Mouse (Mus musculus) hematopoietic stem cell, adult 5-6 weeks (primary cell): ENCODE measurements around the gene Rnf145. TPM values are rescaled to one million over a fixed set of nuclear protein-coding genes. Genes with fewer than 3 reads are reported as not detected.

Source experiments
- ATAC-seq, 2 experiments: fragments of 125-278 bp in 1 of 2; replicated peaks in 1 of 2; 2 replicates each; pipeline ENCODE4 v1.8.0; 2016 to 2017; ENCODE audit warnings: inconsistent platforms in 2 of 2, mild to moderate bottlenecking in 2 of 2, moderate number of reproducible peaks in 2 of 2, low read depth in 1 of 2, moderate TSS enrichment in 1 of 2; ENCODE audit not compliant: low FRiP score in 2 of 2, poor library complexity in 2 of 2, severe bottlenecking in 2 of 2, insufficient read depth in 1 of 2, low TSS enrichment in 1 of 2
- total RNA-seq: library from RNA; stranded (forward); fragments of 172-1452, 232-1000 nt; gene quantifications from 2 replicates; pipeline ENCODE4 v1.2.3, GENCODE M21; 2017

The Rnf145 gene
- 44.7 and 46.5 TPM in 2 replicates for total RNA-seq

DNA sequence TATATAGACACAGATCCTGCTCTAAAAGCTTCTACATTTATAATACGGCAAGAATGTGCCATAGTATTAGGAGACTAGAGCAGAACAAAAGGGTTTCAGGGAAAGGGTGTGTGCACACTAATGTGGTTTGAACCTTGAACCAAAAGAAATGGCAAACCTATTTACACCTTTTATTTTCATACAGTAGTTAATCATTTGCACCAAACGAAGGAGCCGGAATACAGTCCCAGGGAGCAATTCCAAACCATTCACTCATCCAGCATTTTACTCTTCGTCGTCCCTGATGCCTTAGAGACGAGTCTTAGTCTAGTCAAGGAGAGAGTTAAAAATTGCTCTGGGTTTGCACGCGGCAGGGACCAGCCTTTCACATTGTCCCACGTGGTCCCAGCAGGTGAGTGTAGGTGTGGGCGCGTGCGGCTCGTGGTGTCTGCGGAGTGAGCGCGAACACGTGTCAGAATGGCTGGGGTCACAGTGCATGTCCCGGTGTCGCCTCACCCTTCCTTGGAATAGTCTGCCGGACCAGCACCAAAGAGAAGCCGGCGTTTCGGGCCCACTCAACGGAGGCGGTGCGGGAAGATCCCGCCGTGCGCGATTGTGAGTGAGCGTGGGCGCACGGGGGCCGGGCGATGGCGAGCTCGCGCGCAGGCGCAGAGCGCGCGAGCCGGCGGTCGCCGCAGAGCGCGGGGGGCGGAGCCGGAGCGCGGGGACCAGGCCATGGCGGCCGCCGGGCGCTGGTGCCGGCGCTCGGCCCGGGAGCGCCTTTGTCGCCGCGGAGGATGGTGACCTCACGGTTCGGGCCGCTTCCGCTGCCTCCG is at the start of gene Rnf145:
TSS of gene Rnf145 (plus strand) at position 684 of the 815 bp plus-strand sequence.
- ATAC-seq = peak; percentile 25 to 36

DNA sequence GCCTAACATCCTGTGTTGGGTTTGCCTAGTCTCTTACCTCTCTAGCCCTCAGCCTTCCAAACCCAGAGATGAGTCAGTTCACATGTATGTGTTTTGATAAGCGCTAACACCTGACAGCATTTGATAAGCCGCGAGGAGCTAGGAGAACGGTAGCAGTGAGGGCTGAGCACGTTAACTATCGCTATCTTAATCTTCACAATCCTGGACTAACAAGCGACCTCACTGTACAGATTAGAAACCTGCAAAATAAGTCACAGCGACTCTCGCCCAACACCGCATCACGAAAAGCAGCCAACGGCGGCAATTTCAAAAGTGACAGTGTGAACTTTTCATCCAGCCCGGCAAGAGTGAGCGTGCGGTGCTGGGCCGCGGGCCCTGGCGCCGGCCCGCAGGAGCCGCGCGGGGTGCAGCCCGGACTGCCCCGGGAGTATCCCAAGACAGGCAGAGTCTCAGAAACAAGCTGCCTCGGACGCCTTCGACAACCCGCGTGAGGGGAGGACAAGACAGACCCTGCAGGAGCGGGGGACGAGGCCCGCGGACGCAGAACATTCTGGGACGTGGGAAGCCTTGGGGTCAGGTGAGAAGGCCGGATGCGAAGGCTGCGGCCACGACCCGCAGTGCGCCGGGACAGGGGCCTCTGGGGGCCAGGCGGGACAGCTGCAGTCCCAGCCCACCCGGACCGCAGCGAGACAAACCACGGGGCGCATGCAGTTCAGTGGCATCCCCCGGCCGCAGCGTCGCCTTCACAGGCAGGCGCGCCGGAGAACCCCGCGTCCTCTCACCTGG is 48.9 kb upstream of the Rnf145 start:
- ATAC-seq = peak in 1 of 2 experiments; percentile 5; a peak in 2 of 4 replicates

DNA sequence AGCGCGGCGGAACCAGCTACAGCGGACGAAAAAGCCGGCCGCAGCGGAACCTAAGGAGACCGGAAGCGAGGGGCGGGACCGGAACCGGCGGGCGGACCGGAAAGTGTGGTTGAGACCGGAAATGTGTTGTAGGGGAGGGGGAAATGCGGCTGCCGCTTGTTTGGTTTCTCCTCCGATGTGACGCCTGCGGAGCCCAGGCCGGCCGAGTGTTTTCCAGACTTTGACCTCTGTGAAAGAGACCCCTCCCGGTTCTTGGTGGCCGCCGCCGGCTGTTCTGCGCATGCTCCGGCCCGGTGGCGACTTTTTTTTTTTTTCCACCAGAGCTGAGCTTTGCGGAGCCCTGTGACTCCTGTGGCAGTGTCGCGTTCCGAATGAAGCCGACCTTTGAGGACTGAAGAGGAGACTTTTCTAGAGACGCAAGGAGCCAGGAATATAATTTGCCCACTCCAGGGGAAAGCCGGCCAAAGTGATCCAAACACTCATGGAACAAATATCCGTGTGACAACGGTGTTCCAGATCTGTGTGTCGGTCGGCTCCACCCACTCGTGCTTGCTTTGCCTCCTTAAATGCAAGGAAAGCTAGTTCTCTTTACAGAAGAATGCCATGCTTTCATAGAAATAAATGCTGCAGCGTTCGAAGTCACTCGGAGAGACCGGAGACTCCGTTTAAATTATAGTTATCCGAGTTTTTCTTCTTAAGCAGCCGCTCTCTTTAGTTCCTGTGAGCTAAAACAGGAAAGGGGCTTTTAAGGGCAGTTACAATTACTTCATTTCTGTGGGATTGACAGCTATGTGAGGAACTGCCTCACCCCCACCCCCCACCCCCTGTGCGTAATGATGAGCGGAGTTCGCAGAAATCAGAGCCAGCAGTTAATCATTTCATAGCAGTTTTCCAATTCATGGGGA is 48.1 kb upstream of the Rnf145 start, which contains the start of gene Ublcp1:
TSS of gene Ublcp1 (minus strand) at position 67 of the 905 bp plus-strand sequence.
- peak; percentile 79 to 80 for ATAC-seq

DNA sequence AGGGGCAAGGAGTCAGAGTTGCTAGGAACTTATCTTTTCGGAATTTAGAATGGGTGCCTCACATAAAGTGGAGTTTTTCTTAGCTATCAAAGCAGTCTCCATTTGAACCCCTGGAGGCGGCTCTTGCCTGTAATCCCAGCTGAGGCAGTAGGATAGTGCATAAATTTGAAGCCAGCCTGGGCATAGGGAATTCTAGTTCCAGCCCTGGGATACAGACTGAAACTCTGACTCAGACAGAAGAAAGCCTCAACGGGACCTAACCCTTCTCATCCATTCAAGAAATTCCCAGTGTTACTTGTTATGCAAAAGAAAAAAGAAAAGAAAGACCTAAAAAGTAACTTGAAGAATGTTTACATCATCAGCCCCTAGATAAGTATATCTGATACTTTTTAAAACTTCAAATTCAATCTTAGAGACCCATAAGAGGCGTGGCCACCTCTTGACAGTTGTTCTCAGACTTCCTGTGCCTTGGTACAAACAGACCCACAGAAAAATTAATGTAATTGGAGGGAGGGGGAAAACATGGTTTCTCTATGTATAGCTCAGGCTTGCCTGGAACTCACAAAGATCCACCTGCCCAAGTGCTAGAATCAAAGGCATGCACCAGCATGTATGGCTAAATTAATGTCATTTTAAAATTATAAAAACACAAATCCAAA is 47.3 kb upstream of the Rnf145 start:
- ATAC-seq = no peak

DNA sequence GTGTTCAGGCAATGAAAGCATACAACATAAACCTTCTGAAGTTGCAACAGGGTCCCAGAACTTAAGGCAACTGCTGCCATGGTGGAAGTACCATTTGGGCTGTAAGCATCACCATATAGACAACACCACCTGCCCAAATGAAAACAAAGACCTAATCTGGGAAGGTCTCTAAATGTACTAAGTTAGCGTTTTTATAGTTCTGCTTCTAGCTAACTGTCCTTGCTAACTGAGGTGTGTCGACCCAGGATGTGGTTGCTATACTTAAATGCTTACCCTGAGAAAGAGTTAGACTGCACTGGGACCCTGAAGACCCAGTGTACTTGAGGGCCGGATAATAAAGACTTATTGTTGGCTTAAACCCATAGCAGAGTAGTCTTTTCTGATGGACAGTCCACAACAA is 43.3 kb upstream of the Rnf145 start:
- no peak for ATAC-seq

DNA sequence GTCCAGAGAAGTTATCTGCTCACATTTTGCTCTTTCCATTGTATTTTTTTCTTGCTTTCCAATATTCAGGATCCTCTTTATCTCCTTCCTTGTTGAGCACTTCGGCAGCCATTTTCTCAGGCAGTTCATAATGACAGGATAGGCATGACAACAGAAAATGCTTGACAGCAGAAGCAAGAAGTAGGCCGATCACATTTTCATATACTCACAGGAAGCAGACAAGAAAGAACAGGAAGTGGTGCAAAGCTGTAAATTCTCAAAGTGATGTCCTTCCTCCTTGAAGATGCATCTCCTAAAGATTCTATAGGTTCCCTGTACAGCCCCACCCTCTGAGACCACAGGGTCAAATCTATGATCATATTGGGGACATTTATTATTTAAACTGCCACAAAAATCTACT is 42.3 kb upstream of the Rnf145 start:
- ATAC-seq = peak; percentile 25 to 42; a peak in 1 of 4 replicates

DNA sequence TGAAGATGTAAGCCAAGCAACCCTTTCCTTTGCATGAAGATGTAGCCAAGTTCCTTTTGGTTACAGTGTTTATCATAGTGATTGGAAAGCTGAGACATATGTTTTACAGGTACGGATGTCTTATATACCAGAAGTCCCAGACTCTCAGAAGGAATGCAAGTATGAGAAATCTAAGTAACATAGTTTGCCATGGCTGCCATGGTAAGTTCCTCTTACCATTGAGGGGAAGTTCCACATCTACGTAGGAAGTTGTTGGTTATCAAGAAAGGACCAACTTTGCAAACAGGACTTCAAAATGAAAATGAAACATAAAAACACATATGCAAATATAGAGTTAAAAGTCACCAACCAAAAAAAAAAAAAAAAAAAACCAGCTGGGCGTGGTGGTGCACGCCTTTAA is 40.4 kb upstream of the Rnf145 start:
- 0 out of 4 replicates have a peak, but pooled peaks of 1 of the 2 experiments have one; percentile 37 for ATAC-seq

DNA sequence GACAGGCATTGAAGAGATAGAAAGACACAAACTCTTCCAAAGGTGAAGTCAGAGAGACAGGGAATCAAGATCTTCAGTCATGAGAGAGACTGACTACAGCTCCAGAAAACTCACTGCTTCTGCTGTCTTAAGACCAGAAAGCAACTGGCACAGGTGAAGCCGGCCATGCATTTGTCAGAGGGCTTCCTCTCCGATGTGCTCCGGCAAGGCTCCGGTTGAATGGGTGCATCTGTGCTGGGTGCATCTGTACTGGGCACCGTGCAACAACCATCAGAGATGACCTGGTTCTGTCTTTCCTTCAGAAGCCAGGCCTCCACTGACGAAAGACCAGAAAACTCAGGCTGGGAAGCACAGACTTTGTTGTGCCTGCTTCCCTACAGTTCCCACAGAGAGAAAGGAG is 38.5 kb upstream of the Rnf145 start:
- no peak for ATAC-seq

DNA sequence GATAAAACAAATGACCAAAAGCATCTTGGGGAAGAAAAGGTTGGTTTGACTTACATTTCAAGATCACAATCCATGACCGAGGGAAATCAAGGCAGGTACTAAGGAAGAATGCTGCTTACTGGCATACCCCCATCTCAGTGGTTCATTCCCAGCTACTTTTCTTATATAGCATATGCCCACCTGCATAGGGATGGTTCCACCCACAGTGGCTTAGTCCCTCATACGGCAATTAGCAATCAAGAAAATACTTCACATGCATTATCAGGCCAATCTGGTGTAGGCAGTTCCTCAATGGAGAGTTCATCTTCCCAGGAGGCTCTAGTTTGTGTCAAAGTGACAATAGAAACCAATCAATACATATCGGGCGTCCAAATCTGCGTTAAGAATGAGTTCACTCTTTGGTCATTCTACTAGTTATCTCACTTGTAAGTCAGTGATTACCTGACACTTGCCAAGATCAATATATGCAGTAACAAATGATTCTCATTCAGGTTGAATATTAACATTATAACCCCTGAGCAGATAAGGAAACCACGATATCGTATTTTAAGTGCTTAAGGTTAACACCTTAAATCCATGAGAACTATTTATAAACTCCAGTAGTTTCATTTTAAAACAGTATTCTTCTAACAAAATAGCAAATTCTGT is 33.6 kb upstream of the Rnf145 start:
- ATAC-seq = no peak

DNA sequence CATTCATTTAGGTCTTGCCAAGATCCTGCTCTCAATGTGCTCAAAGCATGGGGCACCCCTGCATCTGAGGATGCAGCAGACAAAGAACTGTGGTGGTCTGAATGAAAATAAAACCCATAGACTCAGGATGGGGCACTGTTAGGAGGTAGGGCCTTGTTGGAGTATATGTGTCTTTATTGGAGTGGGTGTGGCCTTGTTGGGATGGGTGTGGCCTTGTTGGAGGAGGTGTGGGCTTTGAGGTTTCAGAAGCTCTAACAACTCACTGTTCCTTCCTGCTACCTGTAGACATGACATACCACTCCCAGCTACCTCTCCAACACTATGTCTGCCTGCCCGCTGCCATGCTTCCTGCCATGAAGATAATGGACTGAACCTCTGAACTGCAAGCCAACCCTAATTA is 29.6 kb upstream of the Rnf145 start:
- ATAC-seq = no peak

DNA sequence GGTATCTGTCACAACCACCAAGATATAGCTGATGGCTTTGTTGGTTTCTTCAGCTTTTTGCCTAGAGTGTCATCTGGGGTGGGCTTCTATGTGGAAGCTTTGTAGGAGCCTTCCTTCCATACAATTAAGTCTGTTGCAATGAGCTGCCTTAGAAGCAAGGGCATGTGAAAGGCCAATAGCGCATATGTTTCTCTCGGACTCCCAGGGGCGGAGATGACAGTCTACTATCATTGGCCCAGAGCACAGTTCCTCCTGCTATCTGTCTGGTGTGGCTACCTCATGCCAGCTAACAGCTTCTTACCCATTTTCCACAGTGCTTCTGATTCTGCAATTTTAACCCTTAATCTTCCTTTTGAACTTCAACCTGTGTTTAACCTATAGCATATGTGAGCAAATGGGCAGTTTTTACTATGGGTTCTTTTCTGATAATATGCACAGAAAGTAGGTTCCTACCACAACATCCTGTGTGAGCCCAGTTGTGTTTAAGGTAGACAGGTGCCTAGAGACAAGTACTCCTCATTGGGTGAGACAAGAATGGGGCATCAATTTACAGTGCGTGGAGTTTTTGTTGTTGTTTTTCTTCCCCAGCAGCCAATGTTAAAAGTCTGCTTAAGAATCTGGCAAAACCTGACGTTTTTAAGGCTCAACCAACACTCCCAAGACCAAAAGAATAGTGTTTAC is 24.0 kb upstream of the Rnf145 start:
- ATAC-seq = no peak

DNA sequence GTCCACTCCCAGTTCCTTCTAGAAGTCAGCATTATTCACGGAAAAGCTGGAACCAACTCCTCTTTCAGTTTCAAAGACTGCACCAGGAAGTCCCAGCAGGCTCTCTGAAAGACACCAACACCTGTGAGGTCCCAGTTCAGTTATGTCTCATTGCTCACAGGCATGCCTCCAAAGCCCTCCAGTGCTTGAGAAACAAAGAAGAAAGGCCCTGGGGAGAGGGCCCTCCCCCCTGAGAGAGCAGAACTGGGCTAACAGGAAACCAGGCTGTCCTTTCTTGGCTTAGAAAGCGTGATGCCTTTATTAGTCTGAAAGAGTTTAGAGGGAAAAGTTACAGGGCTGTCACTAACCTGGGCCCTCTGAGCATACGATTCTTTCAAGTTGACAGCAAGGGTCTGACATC is 22.5 kb upstream of the Rnf145 start:
- peak; percentile 39 to 42 for ATAC-seq

DNA sequence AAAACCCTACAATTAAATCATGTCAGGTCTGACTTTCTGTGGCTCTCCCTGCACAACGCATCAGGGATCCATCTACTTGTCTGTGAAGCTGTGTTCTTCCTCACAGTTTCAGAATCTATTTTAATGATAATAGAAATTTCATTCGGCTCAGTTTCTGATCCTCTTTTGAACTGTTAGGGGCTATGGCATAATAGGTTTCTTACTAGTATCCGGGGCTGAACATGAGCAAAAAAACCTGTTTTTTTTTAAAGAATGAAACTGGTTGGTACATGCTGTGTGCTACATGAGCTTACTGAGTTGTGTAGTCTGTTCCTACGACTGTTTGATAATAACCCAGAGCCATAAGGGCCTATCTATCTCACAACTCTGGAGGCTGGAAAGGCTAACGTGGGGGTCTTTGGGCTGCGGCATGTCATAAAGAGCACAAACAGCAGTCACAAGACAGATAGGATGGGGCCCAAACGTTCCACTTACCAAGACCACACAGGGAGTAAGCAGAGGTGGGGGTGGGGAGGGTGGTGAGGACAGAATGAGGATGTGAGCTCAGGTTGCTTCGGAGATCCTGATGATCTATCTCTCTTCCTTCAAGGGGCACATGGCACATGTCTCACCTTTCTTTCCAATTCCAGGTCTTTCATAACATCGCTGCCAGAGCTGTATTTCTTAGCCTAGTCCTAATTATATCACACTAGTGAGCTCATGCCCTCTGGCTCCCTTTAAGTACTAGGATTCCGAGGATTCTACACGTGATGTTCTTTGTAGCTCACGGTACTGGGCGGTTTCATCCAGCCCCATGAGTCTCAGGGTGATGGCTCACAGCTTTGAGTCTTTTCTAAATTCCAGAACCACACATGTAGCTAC is 20.1 kb upstream of the Rnf145 start:
- ATAC-seq = no peak

DNA sequence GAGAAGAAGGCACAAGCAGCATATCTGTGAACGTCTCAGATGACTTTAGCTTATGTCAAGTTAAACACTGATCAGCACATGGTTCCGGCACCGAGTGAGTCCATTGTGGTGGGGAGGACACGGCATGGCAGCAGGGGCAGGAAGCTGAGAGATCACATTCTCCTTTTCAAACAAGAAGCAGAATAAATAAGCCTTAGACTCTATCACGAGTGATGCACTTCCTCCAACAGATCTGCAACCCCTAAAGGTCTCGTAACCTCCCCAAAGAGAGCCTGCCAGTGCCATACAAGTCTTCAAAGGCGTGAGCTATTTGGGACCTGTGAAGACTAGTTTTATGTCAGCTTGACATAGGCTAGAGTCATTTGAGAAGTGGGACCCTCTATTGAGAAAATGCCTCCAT is 17.8 kb upstream of the Rnf145 start:
- no peak for ATAC-seq

DNA sequence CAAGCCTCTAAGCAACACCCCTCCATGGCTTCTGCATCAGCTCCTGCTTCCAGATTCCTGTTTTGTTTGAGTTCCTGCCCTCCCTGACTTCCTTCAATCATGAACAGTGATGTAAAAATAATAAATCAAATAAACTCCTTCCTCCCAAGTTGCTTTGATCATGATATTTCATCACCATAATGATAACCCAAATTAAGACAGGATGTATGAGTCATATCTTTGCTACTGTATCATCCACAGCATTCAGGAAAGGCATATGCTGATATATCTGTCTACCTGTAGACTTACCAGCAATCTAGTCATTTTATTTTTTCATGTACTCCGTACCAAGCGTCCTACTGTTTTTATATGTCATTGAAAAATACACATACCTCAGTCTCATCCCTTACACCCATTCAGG is 17.3 kb upstream of the Rnf145 start:
- ATAC-seq = no peak
